Mouse (Mus musculus) midbrain, embryonic 16.5 days (tissue): Measurements from ENCODE around the gene Mfrp. TPM values are rescaled to one million over a fixed set of nuclear protein-coding genes. Genes with fewer than 3 reads are reported as not detected.

ENCODE experiments used
- ATAC-seq: fragments of 200-750 bp; cut with Nextera tagmentation; 2 replicates; pipeline ENCODE4 v1.8.0; 2017; ENCODE audit warnings: moderate TSS enrichment
- H3K27ac ChIP-seq: fragments of 300-500 bp; sonication (generic); 2 replicates; pipeline ENCODE4 v1.5.1; 2014; ENCODE audit warnings: mild to moderate bottlenecking, low read length, mixed read lengths
- H3K27me3 ChIP-seq: fragments of 300-500 bp; sonication (generic); 2 replicates; pipeline ENCODE4 v1.6.1; 2014; ENCODE audit warnings: low read depth, low read length, mixed read lengths; ENCODE audit not compliant: control insufficient read depth, insufficient read depth
- H3K36me3 ChIP-seq: fragments of 300-500 bp; sonication (generic); 2 replicates; pipeline ENCODE4 v1.6.1; 2014; ENCODE audit warnings: mild to moderate bottlenecking, low read length, moderate library complexity, mixed read lengths; ENCODE audit not compliant: control insufficient read depth, insufficient read depth
- H3K4me1 ChIP-seq: fragments of 300-500 bp; sonication (generic); 2 replicates; pipeline ENCODE4 v1.6.1; 2014; ENCODE audit warnings: mild to moderate bottlenecking, low read length, mixed read lengths; ENCODE audit not compliant: control insufficient read depth, insufficient read depth
- H3K4me2 ChIP-seq: fragments of 300-500 bp; sonication (generic); 2 replicates; pipeline ENCODE4 v1.6.1; 2014; ENCODE audit warnings: mild to moderate bottlenecking, low read length, mixed read lengths
- H3K4me3 ChIP-seq: fragments of 300-500 bp; sonication (generic); 2 replicates; pipeline ENCODE4 v1.5.1; 2014; ENCODE audit warnings: low read depth, mild to moderate bottlenecking, low read length, moderate library complexity, mixed read lengths
- H3K9ac ChIP-seq: fragments of 300-500 bp; sonication (generic); 2 replicates; pipeline ENCODE4 v1.6.1; 2014; ENCODE audit warnings: low read depth, low read length, mixed read lengths
- H3K9me3 ChIP-seq: fragments of 300-500 bp; sonication (generic); replicated peaks from 2 replicates; pipeline ENCODE4 v1.6.1; 2014; ENCODE audit warnings: mild to moderate bottlenecking, low read length, mixed read lengths; ENCODE audit not compliant: control insufficient read depth, poor library complexity, severe bottlenecking
- WGBS: fragments of 180-500 bp; shearing (Covaris S2); extraction: QIAGEN DNeasy Blood & Tissue Kit; methylation state at CpG from one replicate; pipeline ENCODE4 v1.1.7; 2014; 5-methylcytosine and 5-hydroxymethylcytosine counted together
- polyA plus RNA-seq: library from polyadenylated mRNA; unstranded; fragments of >200 nt; fragmentation: Nextera tagmentation; extraction: Ambion mirVana; gene quantifications from 2 replicates; pipeline ENCODE4 v1.2.1, GENCODE M21; 2015

Mfrp gene
- polyA plus RNA-seq, 1 experiment from 2014 or later, result 0.16 TPM

DNA sequence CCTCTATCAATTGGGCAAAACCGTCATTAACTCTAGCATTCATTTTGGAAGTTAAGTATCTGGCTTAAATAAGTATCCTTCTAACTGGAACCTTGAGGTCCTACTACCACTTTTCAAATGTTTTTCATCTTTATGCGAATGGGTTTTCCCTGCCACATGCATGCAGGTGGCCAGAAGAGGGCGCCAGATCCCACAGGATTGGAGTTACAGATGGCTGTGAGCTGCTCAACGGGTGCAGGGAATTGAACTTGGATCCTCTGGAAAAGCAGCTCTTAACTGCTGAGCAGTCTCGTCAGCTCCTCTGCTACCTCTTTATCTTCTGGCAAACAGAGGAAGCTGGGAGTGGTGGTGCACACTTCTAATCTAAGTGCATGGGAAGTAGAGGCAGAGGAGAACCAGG lies 17.5 kb downstream of the Mfrp start:
- Histone ChIP-seq H3K9me3 (no peaks in the 10 kb centered on the region), H3K36me3 (no peaks in the 10 kb centered on the region), H3K27me3 (no peaks in the 10 kb centered on the region), H3K27ac (no peak overlapping the region), H3K9ac (no peak overlapping the region), H3K4me1 (no peaks in the 10 kb centered on the region), H3K4me3 (no peak overlapping the region), H3K4me2 (no peak overlapping the region)
- 51% methylated on average over 5 of the region's 5 CpGs for WGBS
- ATAC-seq, result no peak

DNA sequence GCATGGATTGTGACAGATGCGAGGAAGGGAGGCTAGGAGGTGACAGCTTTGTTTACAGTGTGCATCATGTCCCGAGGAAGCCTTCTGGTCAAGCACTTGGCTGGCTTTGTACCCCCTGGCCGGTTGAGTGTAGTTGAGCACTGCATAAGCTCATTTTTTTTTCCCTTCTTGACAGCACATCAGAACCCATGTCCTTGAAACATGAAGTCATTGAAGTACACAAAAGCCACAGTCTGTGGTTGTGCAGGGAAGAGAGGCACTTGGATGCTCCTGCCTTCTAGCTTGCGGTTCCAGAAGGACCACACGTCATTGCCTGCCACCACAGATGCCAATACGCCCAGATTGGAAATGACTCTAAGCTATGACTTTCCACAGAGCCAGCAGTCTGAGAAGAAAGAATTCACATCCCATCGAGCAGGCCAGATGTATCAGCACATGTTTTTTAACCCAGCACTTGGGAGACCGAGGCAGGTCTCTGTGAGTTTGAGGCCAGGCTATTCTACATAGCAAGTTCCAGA lies 18.5 kb downstream of the Mfrp start:
- H3K9me3 ChIP-seq, result no peaks in the 10 kb centered on the region

DNA sequence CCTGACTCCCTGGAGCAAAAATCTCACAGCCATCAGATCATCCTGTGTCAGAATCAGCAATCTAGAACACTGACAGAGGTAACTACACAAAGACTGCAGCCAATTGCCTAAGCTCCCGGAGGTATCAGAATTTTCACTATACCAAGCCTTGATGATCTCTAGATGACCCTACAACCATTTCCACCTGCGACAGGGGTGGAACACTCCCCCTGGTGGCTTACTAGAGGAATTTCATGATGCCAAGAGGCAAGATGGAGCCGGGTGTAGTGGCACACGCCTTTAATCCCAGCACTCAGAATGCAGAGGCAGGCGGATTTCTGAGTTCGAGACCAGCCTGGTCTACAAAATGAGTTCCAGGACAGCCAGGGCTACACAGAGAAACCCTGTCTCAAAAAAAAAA lies 22.8 kb downstream of the Mfrp start:
- Histone ChIP-seq H3K4me3 (no peak overlapping the region), H3K27me3 (0 out of 2 replicates have a peak, but pooled peaks cover 1% of the 10 kb centered on the region), H3K36me3 (no peaks in the 10 kb centered on the region), H3K27ac (no peak overlapping the region), H3K9me3 (no peaks in the 10 kb centered on the region), H3K4me2 (no peak overlapping the region), H3K9ac (no peak overlapping the region), H3K4me1 (0 out of 2 replicates have a peak, but pooled peaks cover 4% of the 10 kb centered on the region)
- ATAC-seq, result no peak
- WGBS, result 65% methylated on average over 6 of the region's 6 CpGs

More for the DNA sequence above, 18.5 kb downstream of the Mfrp start:
- Histone ChIP-seq H3K4me3 (no peak overlapping the region), H3K27ac (no peak overlapping the region), H3K27me3 (no peaks in the 10 kb centered on the region), H3K4me2 (no peak overlapping the region), H3K9ac (no peak overlapping the region), H3K4me1 (no peaks in the 10 kb centered on the region), H3K36me3 (no peaks in the 10 kb centered on the region)
- WGBS, result 86% methylated on average over 8 of the region's 8 CpGs
- ATAC-seq, result no peak

DNA sequence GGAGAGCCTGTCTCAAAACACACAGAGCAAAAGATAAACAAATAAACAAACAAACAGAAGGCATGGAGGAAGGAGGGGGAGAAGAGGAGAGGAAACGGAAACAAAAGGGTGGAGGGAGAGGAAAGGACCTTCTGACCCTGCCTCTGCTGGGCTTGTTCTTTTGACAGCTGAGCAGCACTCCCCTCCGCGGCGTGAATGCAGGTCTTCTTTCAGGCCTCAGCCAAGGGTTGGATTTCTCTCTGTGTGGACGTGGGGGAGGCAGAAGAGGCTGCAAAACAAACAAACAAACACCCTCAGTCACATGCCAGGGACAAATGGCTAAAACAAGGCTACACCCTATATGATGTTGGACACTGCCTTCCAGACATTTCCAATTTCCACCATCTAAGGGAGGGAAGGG lies 23.5 kb downstream of the Mfrp start:
- 56% methylated on average over 5 of the region's 5 CpGs for WGBS
- no peak for ATAC-seq

DNA sequence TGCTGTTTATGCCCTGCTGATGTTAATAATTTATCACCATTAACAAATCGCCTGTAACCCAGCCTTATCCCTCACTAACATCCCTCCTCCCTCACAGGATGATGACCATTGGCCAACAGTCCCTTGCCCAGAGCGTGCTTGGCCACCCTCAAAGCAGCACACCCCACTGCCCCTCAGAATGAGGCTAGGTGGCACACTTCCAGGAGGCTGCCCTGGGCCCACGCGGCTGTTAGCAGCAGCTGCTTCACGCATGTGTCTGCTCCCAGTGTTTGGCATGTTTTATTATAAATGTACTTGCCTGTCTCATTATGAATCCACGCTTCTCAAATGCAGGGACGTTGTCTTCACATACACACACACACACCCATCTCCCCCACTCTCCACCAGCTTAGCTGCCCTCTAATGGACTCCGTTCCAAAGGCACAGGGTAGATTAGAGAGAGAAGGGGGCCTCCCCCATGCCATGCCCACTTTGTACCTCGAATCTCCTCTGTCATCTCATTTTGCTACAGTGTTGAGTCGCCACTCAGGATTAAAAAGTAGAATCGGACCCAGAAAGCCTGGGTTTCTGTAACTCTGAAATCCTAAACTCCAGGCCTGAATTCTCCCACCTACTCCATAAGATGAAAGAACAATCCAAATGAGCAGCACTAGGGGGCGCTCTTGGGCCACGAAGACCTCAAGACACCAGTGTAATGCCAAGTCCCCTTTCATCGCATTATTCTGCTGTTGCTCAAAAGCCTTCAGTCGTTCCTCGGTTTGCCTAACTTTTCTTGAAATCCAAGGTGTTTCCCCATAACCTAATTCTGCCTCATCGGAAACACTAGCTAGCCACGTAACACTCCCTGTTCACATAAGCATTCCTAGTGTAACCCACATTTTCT lies 24.3 kb downstream of the Mfrp start:
- WGBS, result 30% methylated on average over 18 of the region's 18 CpGs
- Histone ChIP-seq H3K36me3 (no peaks in the 10 kb centered on the region), H3K4me1 (peaks cover 11% of the 10 kb centered on the region), H3K9me3 (no peaks in the 10 kb centered on the region), H3K4me2 (peak overlapping the region; percentile 33), H3K4me3 (no peak overlapping the region), H3K27ac (no peak overlapping the region), H3K9ac (no peak overlapping the region), H3K27me3 (0 out of 2 replicates have a peak, but pooled peaks cover 6% of the 10 kb centered on the region)
- peak; percentile 69; the same call in 1 of the 2 replicates for ATAC-seq

More for the DNA sequence above, 23.5 kb downstream of the Mfrp start:
- H3K27ac ChIP-seq, result no peak overlapping the region
- no peak overlapping the region for H3K9ac ChIP-seq
- no peaks in the 10 kb centered on the region for H3K9me3 ChIP-seq
- H3K4me3 ChIP-seq, result no peak overlapping the region
- H3K27me3 ChIP-seq, result 0 out of 2 replicates have a peak, but pooled peaks cover 6% of the 10 kb centered on the region
- H3K4me2 ChIP-seq, result no peak overlapping the region
- H3K36me3 ChIP-seq, result no peaks in the 10 kb centered on the region
- H3K4me1 ChIP-seq, result peaks cover 9% of the 10 kb centered on the region

DNA sequence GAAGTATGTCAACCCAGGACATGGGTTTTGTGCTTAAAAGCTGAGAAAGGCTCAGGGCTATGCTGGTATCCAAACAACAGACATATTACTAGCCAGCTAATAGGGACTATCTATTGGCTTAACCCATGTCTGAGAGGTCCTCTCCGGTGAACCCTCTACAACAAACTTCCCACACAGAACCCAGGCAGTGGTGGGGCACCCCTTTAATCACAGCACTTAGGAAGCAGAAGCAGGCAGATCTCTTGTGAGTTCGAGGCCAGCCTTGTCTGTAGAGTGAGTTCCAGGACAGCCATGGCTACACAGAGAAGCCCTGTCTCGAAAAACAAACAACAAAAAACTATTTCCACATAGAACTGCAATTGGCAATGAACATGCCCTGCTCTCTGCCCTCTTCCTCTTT lies 25.2 kb downstream of the Mfrp start:
- no peak overlapping the region for H3K4me3 ChIP-seq
- ATAC-seq, result no peak
- WGBS, result 83% methylated on average over 3 of the region's 3 CpGs

DNA sequence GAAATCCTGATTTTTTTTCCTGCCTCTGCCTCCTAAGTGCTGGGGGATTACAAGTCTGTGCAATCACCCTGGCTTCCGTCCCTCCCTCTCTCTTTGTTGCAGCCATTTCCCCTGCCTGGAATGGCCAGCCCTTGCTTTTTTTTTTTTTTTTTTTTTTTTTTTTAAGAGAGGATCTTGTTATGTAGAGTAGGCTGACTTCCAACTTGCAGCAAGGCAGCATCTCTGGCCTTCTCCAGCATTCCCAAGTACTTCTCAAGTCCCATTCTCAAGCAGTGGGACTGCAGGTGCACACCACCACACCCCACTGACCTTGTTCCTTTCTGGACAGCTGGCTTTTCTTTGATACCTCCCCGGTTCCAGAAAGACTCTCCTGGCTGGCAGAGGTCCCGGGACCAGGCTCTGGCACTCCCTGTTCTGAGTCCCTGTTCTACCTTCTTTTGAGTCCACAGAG lies 25.8 kb downstream of the Mfrp start:
- H3K9ac ChIP-seq, result no peak overlapping the region
- WGBS, result 48% methylated on average over 3 of the region's 3 CpGs
- no peaks in the 10 kb centered on the region for H3K9me3 ChIP-seq
- no peak for ATAC-seq
- H3K36me3 ChIP-seq, result no peaks in the 10 kb centered on the region
- H3K4me1 ChIP-seq, result peaks cover 11% of the 10 kb centered on the region
- H3K4me2 ChIP-seq, result no peak overlapping the region
- H3K4me3 ChIP-seq, result no peak overlapping the region
- peaks cover 13% of the 10 kb centered on the region for H3K27me3 ChIP-seq
- no peak overlapping the region for H3K27ac ChIP-seq

More for the DNA sequence above, 25.2 kb downstream of the Mfrp start:
- Histone ChIP-seq H3K9ac (no peak overlapping the region), H3K27me3 (peaks cover 10% of the 10 kb centered on the region; the same call in 1 of the 2 replicates), H3K4me1 (peaks cover 11% of the 10 kb centered on the region), H3K36me3 (no peaks in the 10 kb centered on the region), H3K9me3 (no peaks in the 10 kb centered on the region), H3K27ac (no peak overlapping the region), H3K4me2 (no peak overlapping the region)

DNA sequence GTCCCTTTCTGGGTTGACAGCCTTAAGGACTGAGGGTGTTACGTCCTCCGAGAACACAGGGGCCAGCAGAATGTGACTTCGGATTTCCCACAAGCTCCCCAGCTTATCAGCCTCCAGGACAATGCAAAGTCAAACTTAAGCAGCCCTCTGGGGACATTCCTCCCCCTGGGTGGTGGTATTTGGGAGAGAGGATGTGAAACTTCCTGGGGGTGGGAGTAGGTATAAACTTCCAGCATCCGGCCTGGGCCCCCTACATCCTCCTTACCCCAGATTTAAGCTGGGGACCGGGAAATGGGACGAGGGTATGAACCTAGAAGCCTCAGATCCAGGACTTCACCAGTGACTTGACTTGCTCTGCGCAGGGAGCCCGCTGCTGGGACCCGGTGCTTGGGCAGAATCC lies 28.1 kb downstream of the Mfrp start:
- 6% methylated on average over 9 of the region's 9 CpGs for WGBS
- no peak overlapping the region; the same call in 1 of the 2 replicates for H3K27ac ChIP-seq
- no peak for ATAC-seq

DNA sequence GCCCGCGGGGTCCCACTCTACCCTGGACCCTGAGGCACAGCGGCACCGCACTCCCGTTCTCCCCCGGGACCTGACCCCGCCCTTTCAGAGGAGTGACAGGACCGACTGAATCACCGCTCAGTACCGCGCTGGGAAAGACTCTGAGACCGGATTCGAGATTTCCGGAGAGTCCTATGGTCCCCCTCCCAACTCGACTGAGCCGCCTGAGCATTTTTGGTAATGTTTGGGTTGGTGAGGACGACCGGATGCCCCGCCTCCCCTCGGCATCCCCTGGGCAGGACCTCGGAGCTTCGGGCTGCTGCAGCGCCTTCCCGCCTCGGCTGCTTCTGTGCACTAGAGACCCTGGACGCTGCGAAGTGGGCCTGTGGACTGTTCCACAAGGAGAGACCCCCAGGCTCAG lies 28.5 kb downstream of the Mfrp start:
- peak overlapping the region; percentile 53 for H3K9ac ChIP-seq
- no peaks in the 10 kb centered on the region for H3K36me3 ChIP-seq
- peaks cover 24% of the 10 kb centered on the region for H3K4me1 ChIP-seq
- under 1% methylated on average over 27 of the region's 27 CpGs for WGBS
- H3K4me2 ChIP-seq, result peak overlapping the region; percentile 55
- H3K4me3 ChIP-seq, result peak overlapping the region; percentile 29
- H3K9me3 ChIP-seq, result no peaks in the 10 kb centered on the region
- ATAC-seq, result 0 out of 2 replicates have a peak, but pooled peaks have one; percentile 13
- peaks cover 36% of the 10 kb centered on the region for H3K27me3 ChIP-seq
- H3K27ac ChIP-seq, result no peak overlapping the region; the same call in 1 of the 2 replicates

More for the DNA sequence above, 28.1 kb downstream of the Mfrp start:
- H3K36me3 ChIP-seq, result no peaks in the 10 kb centered on the region
- H3K4me1 ChIP-seq, result peaks cover 20% of the 10 kb centered on the region
- peak overlapping the region; percentile 53 for H3K9ac ChIP-seq
- H3K9me3 ChIP-seq, result no peaks in the 10 kb centered on the region
- peak overlapping the region; percentile 29 for H3K4me3 ChIP-seq
- H3K27me3 ChIP-seq, result peaks cover 33% of the 10 kb centered on the region
- H3K4me2 ChIP-seq, result peak overlapping the region; percentile 55
